Mouse (Mus musculus) liver, embryonic 14.5 days (tissue): ENCODE results near the gene Otud7b.
A peak's percentile ranks its signal among the peaks of the same experiment; 100 is the strongest.

ENCODE experiments used
- CTCF ChIP-seq: IDR thresholded peaks from 2 replicates; pipeline ENCODE4 v1.5.1; 2016; ENCODE audit warnings: antibody characterized with exemption, low read depth, control low read depth
- EP300 ChIP-seq: IDR thresholded peaks from 2 replicates; pipeline ENCODE4 v1.6.1; 2016; ENCODE audit warnings: antibody characterized with exemption, low read depth

GRCm38 (mm10) chr3:96195616-96196313 is 91.4 kb downstream of the Otud7b start:
- TF ChIP-seq CTCF (peak; percentile 27), EP300 (no peak)
